Mouse (Mus musculus) liver, adult (tissue): ENCODE data around the gene Flrt2.

Experiments used
- GATA4 ChIP-seq: IDR thresholded peaks from 2 replicates; pipeline ENCODE4 v1.6.1; 2014; ENCODE audit warnings: mild to moderate bottlenecking, low read length; ENCODE audit not compliant: insufficient replicate concordance

The Flrt2 gene

GRCm38 (mm10) chr12:95765255-95765654 is 73.2 kb downstream of the Flrt2 start:
- TF ChIP-seq GATA4: no peak

- no peak for TF ChIP-seq GATA4
Measured at GRCm38 (mm10) chr12:95769041-95769440, 77.0 kb downstream of the Flrt2 start.

DNA sequence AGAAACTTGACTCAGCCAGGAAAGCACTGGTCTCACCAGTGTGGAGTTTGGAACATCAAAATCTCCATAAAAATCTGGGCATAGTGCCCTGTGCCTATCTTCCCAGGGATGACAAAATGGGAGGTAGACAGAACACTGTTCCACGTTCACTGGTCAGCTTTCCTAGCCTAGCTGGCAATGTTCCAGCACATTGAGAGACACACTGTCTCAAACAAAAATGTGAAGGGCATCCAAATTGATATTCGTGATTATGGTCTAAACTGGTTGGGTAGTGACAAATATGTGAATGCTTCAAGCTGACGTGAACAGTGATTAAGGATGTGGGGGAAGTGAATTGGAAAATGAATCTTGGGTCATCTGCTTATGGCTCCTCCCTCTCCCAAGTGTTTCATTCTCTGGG is 78.2 kb downstream of the Flrt2 start:
- TF ChIP-seq GATA4: no peak

GRCm38 (mm10) chr12:95790146-95790545 is 98.1 kb downstream of the Flrt2 start:
- no peak for TF ChIP-seq GATA4

- no peak for TF ChIP-seq GATA4
Measured at GRCm38 (mm10) chr12:95816660-95817059, 124.6 kb downstream of the Flrt2 start.
